Mouse (Mus musculus): ENCODE measurements around the gene Strap. TPM values are rescaled to one million over a fixed set of nuclear protein-coding genes. Genes with fewer than 3 reads are reported as not detected.
"Not testable (repeated sequence)": the region's sequence is repeated elsewhere in the genome, so short reads cannot be mapped to it uniquely, and the experiment has no call there.

Strap gene
- 100 to 1,000 TPM; 108 to 111 (median 109) TPM for total RNA-seq (2022)

DNA sequence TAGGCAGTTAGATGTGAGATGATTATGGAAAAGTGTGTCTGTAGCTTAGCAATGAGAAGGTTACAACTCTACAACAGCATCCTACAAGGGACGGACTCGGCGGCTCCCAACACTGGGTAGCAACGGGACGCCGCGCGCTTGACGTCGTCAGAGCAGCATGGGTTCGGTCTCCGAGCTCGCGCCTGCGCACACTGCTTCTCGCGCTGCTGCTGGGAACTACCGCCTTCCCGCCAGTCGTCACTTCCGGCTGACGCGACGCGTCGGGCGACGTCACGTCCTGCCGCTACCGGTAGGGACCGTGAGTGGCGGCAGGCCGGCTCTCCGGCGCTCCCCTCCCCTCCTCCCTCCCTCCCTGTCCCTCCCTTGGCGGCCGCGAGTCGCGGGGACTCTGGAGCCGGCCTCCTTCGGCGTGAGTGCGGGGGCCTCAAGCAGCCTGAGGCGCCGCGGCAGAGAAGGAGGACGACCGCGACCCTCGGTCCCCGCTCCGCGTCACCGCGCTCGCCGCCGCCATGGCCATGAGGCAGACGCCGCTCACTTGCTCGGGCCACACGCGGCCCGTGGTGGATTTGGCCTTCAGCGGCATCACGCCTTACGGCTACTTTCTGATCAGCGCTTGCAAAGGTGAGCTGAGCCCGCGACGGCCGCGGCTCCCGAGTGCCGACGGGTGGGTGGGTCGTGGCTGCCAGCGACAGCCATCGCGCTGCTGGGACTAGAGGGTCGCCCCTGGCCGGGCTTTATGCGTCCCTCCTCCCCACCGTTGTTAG lies at the start of gene Strap:
Gene Strap (plus strand): TSS at position 233 of the 764 bp plus-strand sequence.
- peak; percentile 82 to 92 for DNase-seq (ENCODE audit: low spot score in 2 of 2)

DNA sequence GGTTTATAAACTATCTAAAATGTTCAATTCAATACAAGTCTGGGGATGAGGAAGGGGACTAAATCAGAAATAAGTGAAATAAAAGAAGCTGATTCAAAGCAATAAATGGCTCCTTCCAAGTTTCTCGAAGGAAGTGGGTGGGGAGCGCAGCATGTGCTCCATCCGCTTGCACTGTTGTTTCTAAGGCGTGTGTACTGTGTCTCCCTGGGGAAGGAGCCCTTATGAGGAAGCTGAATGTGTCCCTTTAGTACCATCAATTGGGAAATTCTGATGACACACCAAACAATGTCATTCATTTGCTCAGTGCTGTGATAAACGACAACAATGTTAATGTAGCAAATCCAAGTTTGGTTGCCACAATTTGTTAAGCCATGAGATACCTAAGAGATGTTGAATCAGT lies 47.2 kb upstream of the Strap start:
- no peak for DNase-seq (ENCODE audit: low spot score in 2 of 2)

DNA sequence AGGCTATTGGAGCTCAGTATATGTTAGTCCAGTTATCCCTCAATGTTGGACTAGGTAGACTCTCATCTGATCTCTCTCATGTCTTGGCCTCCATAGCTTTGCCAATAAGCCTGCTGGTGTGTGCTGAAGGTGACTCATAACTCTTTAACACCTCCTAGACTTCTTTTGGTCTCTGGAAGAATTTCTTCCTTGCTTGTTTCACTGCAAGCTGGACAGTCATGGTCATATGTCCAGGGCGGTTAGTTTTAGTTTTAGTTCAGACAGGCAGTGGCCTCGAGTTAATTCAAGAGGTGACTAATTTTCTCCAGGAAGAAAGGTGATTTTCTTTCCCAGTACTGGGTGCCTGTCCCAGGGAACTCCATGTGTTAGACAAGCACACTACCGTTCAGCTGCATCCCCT lies 46.8 kb upstream of the Strap start:
- DNase-seq (ENCODE audit: low spot score in 2 of 2): no peak

DNA sequence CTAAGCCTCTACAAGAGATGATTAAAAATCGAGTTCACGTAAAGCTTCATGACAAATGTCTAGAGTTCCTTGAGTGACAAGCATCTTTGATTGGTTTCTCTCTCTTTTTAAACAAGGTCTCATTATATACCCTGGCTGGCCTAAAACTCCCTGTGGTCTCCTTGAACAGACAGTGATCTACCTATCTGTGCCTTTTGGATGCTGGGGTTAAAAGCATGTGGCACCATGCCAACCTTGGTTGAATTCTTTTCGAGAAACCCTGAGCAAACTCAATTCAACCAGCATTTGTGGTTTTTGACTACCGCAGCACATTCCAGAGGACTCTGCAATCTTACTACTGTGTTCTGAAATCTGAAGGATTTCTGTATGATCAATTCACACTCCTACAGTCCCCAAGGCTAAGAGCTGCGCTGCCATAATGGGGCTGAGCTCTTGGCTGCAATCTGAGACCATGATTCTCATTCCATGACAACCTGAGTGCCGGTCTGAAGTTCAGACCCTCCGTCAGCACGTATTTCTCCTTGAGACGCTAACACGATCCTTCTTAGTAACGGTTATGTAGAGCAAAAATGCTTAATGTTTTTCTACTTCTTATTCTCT lies 46.3 kb upstream of the Strap start:
- DNase-seq (ENCODE audit: low spot score in 2 of 2): no peak

DNA sequence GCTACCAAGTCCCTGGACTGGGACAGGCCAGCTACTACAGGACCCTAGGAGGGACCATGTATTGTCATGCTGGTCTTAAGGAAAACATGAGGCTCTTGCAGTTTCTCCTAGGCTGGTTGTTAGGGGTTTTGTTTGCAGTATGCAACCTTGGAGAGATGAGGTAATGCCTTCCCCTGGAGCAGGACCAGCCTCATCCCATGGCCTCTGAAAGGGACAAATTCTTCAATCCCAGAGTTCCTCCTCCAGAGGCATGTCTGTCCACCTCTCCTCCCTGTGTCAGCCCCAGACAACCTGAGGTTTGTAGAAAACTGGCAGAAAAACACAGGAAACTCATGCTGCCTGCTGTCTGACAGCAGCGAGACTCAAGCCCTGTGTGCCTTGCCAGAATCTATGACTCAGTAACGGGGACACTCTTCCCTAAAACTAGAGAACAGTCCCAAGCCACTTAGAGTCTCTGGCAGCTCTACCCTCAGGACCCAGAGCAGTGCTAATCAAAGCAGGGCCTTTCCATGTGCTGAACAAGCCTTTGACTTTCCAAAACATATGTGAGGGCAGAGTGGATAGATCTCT lies 44.2 kb upstream of the Strap start:
- DNase-seq (ENCODE audit: low spot score in 2 of 2): no peak

DNA sequence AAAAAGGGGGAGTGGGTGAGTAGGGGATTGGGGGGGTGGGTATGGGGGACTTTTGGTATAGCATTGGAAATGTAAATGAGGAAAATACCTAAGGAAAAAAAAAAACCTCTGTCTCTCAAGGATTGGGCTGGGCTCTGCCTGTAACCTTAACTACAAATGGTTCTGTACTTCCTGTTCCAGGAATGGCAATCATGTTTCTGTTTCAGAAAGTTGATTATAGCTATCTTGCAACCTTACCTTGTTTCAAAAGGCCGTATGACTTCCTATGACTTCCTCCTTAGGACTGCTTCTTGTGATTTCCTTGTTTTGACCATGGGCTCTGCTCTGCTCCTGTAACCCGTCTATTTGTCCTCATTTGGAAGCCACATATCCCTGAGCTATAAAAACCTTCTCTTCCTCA lies 40.6 kb upstream of the Strap start:
- no peak for DNase-seq (ENCODE audit: low spot score in 2 of 2)

DNA sequence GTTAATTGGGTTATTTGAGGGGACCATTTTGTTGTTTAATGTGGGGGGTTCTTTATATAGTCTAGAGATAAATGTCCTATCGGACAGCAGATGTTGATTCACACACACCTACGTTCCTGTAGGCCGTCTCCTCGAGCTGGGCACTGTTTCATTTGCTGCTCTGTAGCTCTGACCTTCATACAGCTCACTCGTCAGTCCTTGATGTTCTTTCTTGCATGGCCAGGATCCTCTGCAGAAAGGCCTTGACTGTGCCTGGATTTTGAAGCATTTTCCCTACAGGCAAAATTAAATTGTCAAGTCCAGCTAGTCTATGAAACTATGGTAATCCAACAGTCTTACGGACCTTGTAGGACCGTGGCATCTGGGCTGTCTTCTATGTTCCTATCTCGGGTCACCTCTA lies 39.8 kb upstream of the Strap start:
- DNase-seq (ENCODE audit: low spot score in 2 of 2): no peak

DNA sequence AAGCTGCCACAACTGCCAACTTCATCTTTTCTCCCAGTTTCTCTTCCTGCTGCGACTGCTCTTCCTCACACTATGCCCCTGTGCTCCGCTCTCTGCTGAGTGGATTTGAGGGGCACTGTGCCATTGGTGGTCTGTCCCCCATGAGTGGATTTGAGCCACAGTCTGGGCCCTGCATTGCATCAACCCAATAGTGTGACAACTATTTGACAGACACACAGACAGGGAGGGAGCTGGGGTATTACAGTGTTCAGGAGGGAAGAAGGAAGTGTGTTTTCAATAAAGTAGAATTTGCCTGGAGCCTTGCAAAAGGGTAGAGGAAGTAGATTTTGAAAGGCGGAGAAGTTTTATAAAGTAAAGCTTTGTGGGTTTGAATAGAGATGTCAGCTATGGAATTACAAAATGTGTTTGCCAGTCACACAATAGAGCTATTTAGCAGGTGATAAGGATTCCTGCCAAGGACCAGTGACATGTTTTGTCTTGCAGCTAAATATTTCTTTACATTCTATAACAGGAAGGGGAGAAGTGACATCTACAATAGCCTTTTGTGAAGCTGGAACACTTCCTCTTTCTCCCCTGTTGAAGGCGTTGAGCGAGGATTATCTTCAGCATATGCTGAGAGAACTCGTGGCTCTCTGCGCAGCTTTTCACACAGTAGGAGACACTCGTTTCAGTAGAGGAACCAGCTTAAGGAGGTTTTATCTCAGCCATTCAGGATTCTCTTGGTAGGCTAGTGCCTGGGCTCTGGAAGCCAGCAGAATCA lies 38.3 kb upstream of the Strap start:
- no peak for DNase-seq (ENCODE audit: low spot score in 2 of 2)

DNA sequence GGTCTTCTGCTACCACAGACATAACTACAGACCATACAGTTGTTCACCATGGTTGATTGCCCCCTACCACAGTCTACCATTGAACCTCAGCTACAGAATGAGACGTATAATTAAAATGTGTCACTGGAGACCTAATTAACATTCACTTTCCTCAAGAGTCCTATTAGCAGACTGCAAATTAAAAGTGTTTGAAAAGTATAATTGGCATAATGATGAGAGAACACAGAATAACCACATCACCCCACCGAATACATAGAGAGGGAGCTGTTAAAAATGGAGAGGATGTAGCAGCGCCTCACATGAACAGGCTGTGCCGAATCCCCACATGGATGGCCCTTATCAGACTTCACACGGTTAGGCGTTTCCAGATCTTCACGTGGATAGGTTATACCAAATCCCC lies 35.4 kb upstream of the Strap start:
- no peak for DNase-seq (ENCODE audit: low spot score in 2 of 2)

DNA sequence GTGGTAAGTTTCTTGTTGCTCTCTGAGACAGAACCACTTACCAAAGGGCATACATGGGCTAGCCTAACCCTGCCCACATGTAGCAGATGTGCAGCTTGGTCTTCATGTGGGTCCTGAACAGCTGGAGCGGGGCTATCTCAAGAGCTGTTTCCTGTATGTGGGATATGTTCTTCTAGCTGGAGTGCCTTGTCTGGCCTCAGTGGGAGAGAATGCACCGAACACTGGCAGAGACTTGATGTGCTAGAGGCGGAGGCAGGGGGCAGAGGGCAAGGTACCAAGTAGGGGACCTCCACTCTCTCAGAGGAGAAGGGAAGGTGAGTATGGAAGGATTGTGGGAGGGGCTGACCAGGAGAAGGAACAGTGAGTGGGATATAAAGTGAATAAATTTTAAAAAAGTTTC lies 32.7 kb upstream of the Strap start:
- DNase-seq (ENCODE audit: low spot score in 2 of 2): no peak

DNA sequence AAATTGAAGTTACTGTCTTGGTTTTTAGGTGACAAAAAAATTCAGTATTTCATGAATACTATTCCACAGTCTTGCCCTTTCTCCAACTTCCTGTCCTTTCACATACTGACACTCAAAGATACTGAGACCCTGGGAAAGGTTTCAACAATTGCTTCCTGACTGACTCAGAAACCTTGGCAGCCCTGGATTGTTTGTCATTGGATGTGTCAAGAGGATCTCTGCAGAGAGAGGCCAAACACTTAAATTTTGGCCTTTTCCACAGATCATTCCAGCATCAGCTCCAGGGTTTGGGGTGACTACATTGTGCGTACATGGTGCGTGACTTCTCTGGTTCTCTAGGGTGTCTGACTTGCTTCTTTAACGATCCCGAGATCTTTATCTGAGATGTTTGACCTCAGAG lies 32.0 kb upstream of the Strap start:
- DNase-seq (ENCODE audit: low spot score in 2 of 2): no peak

DNA sequence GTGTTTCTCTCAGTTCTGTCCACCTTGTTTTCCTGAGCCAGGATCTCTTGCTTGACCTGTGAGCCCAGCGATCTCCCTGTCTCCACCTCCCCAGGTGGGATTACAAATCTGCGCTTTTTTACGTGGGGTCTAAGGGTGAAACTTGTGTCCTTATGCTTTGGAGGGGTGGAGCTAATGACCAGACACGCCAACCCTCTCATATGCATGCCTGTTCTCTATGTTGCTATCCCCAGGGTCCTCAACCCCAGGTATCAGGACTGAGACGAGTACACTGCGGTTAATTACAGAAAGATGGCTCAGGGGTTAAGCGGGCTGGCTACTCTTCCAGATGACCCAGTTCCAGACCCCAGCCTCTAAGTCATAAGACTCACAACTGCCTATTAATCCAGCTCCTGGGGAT lies 31.4 kb upstream of the Strap start:
- DNase-seq (ENCODE audit: low spot score in 2 of 2): no peak

DNA sequence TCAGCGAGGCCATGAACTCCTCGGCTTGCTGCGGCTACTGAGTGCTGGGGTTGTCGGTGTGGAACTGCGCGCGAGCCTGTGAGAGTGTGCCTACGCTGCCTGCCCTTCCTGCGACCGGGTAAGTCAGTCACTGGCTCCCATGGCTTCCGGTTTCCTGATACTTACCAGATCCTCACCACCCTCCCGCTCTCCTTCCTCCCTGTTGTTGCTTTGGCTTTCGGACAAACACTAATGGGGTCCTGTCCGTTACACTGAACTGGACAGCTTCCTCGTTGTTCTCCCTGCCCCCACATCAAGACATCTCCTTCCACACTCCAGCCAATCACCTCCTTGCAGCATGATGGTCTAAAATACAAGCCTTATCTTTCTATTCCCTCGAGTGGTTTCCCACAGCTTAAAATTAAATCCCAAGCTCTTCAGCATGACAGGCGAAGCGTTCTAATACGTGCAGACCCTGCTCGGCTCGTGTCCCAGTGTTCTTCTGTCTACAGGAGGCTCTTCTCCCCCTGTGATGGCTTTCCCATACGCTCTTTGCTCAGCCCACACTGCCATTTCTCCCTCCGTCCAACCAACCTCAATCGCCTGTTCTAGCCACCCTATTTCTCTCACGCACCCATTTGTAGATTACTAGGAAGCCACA lies 30.5 kb upstream of the Strap start:
- no peak for DNase-seq (ENCODE audit: low spot score in 2 of 2)

DNA sequence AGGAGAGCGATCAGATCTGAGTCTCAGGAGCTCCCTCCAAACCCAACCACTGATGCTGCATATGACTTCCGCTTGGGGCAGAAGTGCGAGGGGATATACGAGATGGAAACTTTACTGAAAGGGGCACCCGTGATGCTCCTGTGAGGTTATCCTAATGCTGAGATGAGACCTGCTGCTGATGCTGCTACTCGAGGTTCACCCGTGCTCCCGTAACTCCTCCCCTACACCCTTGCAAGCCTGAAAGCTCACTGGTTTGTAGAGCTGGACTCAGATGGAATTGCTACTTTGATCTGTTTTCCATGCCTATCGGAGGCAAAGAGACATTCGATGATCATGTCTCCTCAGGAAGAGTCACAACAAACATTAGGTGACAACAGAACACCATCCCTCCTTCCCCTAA lies 28.7 kb upstream of the Strap start:
- no peak for DNase-seq (ENCODE audit: low spot score in 2 of 2)

DNA sequence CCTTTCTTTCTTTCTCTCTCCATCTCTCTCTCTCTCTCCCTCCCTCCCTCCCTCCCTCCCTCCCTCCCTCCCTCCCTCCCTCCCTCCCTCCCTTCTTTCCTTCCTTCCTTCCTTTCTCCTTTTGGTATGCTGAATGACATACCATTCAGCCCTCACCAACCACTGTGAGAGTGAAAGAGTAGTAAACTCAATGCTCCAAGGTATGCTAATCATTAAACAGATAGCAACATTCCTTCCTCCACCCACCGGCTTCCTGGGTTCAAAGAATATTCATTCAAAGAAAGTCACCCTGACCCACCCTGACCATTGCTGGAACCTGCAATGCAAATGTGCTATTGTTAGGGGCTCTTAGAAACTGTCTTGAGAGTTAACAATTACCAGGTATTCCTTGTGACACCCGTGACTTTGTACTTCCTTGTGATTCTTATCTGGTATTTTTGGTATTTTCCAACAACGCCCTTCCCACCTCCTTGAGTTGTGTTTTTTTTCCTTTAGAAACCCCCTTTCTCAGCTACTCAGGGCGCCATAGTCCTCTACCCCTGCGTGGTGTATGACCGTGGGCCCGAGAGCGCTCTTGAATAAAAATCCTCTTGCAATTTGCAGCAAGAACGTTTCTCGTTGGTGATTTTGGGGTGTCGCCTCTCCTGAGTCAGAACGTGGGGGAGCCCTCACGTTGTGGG lies 26.0 kb upstream of the Strap start:
- not testable (repeated sequence) for DNase-seq (ENCODE audit: low spot score in 2 of 2)

DNA sequence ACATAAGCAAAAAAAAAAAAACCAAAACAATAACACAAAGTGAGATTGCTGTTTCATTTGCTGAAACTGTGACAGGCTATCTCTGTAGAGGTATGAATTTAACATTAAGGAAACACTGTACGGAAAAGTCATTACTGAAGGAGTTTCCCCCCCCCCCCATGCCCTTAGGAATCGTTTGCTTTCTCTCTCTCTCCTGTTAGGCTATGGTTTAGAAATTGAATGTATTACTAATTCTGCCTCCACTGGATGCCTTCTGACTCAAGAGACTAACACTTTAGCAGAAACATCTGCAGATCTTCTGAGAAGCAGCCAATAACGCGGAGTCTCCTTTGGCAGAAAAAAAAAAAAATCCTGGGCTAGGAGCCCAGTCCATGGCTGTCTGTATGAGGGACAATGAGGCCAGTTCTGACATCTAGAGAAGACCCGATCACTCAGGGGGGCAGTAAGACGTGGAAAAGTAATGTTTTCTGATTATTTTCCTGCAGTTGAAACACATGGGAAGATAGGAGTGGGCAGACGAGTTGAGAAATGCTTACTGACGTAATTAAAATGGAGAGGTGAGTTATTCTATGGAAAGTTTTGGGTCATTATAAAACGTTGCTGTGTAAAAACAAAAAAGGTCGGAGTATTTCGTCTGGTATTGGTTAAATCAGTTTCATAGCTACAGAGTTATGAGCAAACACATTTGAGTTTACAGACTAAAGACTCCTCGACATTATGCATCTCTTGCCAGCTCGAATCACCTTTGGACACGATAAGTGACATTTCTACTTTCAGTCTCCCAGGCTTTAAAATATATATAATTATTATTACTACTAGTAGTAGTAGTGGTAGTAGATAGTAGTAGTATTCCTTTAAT lies 24.5 kb upstream of the Strap start:
- no peak for DNase-seq (ENCODE audit: low spot score in 2 of 2)

DNA sequence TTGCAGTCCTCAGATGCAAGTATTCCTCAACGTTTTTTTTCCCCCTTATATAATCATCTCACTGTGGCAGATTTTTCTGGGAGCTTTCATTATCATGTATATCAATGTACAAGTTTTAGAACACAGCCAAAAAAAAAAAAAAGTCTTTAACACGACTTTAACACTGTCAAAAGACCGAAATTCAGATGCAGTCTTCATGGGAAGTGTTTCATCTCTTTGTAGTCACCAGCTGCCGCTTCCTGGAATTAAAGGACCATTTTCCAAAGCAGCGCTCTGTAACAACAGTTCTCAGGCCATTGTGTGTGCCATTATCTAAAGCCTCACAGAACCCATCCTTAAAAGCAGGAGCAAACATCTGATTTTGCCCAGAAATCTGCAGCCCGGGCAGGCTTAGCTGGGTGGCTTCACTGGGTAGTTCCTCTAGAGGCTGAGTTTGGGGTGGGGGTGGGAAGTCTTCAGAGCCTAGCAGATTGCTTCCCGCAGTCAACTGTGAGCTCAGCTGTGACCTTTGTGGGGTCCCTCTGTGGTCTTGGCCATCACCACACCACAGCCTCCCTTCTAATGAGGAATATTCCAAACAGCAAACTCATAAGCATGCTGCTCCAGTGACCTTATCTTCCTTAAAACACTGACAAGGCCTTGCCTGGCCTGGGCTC lies 22.1 kb upstream of the Strap start:
- DNase-seq (ENCODE audit: low spot score in 2 of 2): no peak

DNA sequence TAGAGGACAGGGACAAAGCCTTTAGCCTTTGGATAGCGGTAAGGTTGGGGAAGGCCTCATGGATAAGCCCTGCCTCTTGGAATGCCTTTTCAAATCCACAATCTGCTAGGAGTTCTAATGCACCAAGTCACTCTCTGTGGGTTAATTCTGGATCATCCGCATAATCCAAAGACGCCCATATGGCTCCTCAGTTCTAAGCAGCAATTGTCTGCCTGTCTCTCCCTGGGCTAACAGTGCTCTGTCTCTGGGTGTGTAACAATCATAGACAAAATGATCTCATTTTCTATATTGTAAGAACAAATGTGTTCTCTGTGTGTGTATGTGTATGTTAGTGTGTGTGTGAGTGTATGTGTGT lies 21.6 kb upstream of the Strap start:
- DNase-seq (ENCODE audit: low spot score in 2 of 2): no peak

DNA sequence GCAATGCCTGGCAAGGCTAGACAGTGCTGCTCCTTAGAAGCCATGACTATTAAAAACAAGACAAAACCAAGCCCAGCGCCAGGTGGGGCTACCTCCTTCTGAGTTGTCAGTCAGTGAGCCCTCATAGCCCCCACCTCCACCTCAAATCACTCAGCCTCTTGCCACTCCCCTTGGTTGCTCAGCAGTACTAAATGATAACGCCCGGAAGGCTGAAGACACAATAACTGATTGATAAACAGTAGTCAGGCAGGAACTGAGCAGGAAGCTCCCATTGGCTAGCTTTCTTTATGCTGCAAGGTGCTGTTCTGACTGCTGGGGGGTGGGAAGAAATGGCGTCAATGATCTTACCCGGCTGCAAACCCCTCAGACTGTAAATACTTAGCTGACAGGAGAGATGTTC lies 18.1 kb upstream of the Strap start:
- no peak for DNase-seq (ENCODE audit: low spot score in 2 of 2)
